Mouse (Mus musculus): ENCODE data around the gene Tprgl. TPM values are rescaled to one million over a fixed set of nuclear protein-coding genes. Genes with fewer than 3 reads are reported as not detected.

Tprgl gene
- polyA plus RNA-seq, 1 experiment: 96.8 TPM

Other genes with a start within 250 kb of the Tprgl start
- 29.2 TPM for gene A430005L14Rik, start 203.4 kb downstream of the Tprgl start, polyA plus RNA-seq (2012; fragmentation: generic; extraction: Trizol)
- gene Dffb, start 185.5 kb downstream of the Tprgl start, polyA plus RNA-seq (2012; fragmentation: generic; extraction: Trizol): 2.5 TPM
- gene Cep104, start 185.5 kb downstream of the Tprgl start, polyA plus RNA-seq (2012; fragmentation: generic; extraction: Trizol): 21.7 TPM
- 42.5 TPM for gene Lrrc47, start 148.9 kb downstream of the Tprgl start, polyA plus RNA-seq (2012; fragmentation: generic; extraction: Trizol)
- 9.5 TPM for gene Smim1, start 134.4 kb downstream of the Tprgl start, polyA plus RNA-seq (2012; fragmentation: generic; extraction: Trizol)
- gene Ccdc27, start 118.0 kb downstream of the Tprgl start, polyA plus RNA-seq (2012; fragmentation: generic; extraction: Trizol): not detected
- not detected for gene Trp73, start 20.5 kb downstream of the Tprgl start, polyA plus RNA-seq (2012; fragmentation: generic; extraction: Trizol)
- gene Wrap73, start 18.3 kb downstream of the Tprgl start, polyA plus RNA-seq (2012; fragmentation: generic; extraction: Trizol): 23.8 TPM
- gene Megf6, start 10.1 kb upstream of the Tprgl start, polyA plus RNA-seq (2012; fragmentation: generic; extraction: Trizol): not detected
- gene Arhgef16, start 141.0 kb upstream of the Tprgl start, polyA plus RNA-seq (2012; fragmentation: generic; extraction: Trizol): not detected
- not detected for gene B230104I21Rik, start 175.5 kb upstream of the Tprgl start, polyA plus RNA-seq (2012; fragmentation: generic; extraction: Trizol)